Mouse (Mus musculus) thymus, adult 18-20 months (tissue): ENCODE data around the gene Tm9sf4.

Source experiments
- DNase-seq, 2 experiments: peaks; one replicate each; pipeline ENCODE4 v3.0.0; 2022; ENCODE audit warnings: mixed read lengths in 2 of 2

The Tm9sf4 gene

GRCm38 (mm10) chr2:153160133-153160532 lies 970 bp upstream of the Tm9sf4 start:
- no peak for DNase-seq

- no peak for DNase-seq
Measured at GRCm38 (mm10) chr2:153161684-153162080, 579 bp downstream of the Tm9sf4 start.

- DNase-seq: no peak
Measured at GRCm38 (mm10) chr2:153167136-153167535, 6.0 kb downstream of the Tm9sf4 start.

GRCm38 (mm10) chr2:153168134-153168820 lies 7.2 kb downstream of the Tm9sf4 start:
- DNase-seq: no peak

- no peak for DNase-seq
Measured at GRCm38 (mm10) chr2:153170490-153171224, 9.6 kb downstream of the Tm9sf4 start.

GRCm38 (mm10) chr2:153171966-153172365 lies 10.9 kb downstream of the Tm9sf4 start:
- no peak for DNase-seq

GRCm38 (mm10) chr2:153175995-153176570 lies 15.0 kb downstream of the Tm9sf4 start:
- DNase-seq: no peak

GRCm38 (mm10) chr2:153177188-153177587 lies 16.1 kb downstream of the Tm9sf4 start:
- DNase-seq: no peak

GRCm38 (mm10) chr2:153179126-153179860 lies 18.2 kb downstream of the Tm9sf4 start:
- no peak for DNase-seq

GRCm38 (mm10) chr2:153179961-153180360 lies 18.9 kb downstream of the Tm9sf4 start:
- DNase-seq: no peak

GRCm38 (mm10) chr2:153186176-153186591 lies 25.1 kb downstream of the Tm9sf4 start:
- DNase-seq: no peak

GRCm38 (mm10) chr2:153187848-153188247 lies 26.7 kb downstream of the Tm9sf4 start:
- no peak for DNase-seq

- DNase-seq: no peak
Measured at GRCm38 (mm10) chr2:153191242-153191641, 30.1 kb downstream of the Tm9sf4 start.

- DNase-seq: no peak
Measured at GRCm38 (mm10) chr2:153194255-153194654, 33.2 kb downstream of the Tm9sf4 start.

- no peak for DNase-seq
Measured at GRCm38 (mm10) chr2:153198485-153198884, 37.4 kb downstream of the Tm9sf4 start.

- no peak for DNase-seq
Measured at GRCm38 (mm10) chr2:153199114-153199513, 38.0 kb downstream of the Tm9sf4 start.

GRCm38 (mm10) chr2:153202766-153203165 lies 41.7 kb downstream of the Tm9sf4 start:
- no peak for DNase-seq

- no peak for DNase-seq
Measured at GRCm38 (mm10) chr2:153208149-153208548, 47.0 kb downstream of the Tm9sf4 start.

GRCm38 (mm10) chr2:153209286-153209685 lies 48.2 kb downstream of the Tm9sf4 start:
- no peak for DNase-seq

- DNase-seq: no peak
Measured at GRCm38 (mm10) chr2:153211451-153211850, 50.3 kb downstream of the Tm9sf4 start.

GRCm38 (mm10) chr2:153213351-153213750 lies 52.2 kb downstream of the Tm9sf4 start:
- no peak for DNase-seq

- peak in 1 of 2 experiments; percentile 23 for DNase-seq
Measured at GRCm38 (mm10) chr2:153214771-153215259, 53.7 kb downstream of the Tm9sf4 start.

GRCm38 (mm10) chr2:153215421-153215820 lies 54.3 kb downstream of the Tm9sf4 start:
- DNase-seq: no peak
